Mouse (Mus musculus) lung, postnatal 14 days (tissue): ENCODE measurements around the gene Mei4.

Source experiments
- DNase-seq: peaks from one replicate; pipeline ENCODE4 v3.0.0; 2021

The Mei4 gene

GRCm38 (mm10) chr9:82162415-82162814 lies 298.9 kb downstream of the Mei4 start:
- DNase-seq: no peak

- no peak for DNase-seq
Measured at GRCm38 (mm10) chr9:82217976-82218375, 354.5 kb downstream of the Mei4 start.

- no peak for DNase-seq
Measured at GRCm38 (mm10) chr9:82247695-82248445, 384.4 kb downstream of the Mei4 start.
